Mouse (Mus musculus) lung, embryonic 14.5 days (tissue): Measurements from ENCODE around the gene Zfp790. TPM values are rescaled to one million over a fixed set of nuclear protein-coding genes. Genes with fewer than 3 reads are reported as not detected.

ENCODE experiments used
- ATAC-seq: fragments of 200-750 bp; cut with Nextera tagmentation; 2 replicates; pipeline ENCODE4 v1.8.0; 2017; ENCODE audit warnings: mild to moderate bottlenecking, moderate TSS enrichment, moderate library complexity; ENCODE audit not compliant: insufficient read depth
- DNase-seq: peaks from one replicate; pipeline ENCODE4 v3.0.0-alpha.2; 2015
- H3K27ac ChIP-seq: fragments of 300-500 bp; sonication (generic); 2 replicates; pipeline ENCODE4 v1.5.1; 2014; ENCODE audit warnings: low read depth, mild to moderate bottlenecking, moderate library complexity
- H3K27me3 ChIP-seq: fragments of 300-500 bp; sonication (generic); 2 replicates; pipeline ENCODE4 v1.6.1; 2014; ENCODE audit warnings: low read length, control low read depth; ENCODE audit not compliant: insufficient read depth
- H3K36me3 ChIP-seq: fragments of 300-500 bp; sonication (generic); 2 replicates; pipeline ENCODE4 v1.6.1; 2014; ENCODE audit warnings: control low read depth; ENCODE audit not compliant: insufficient read depth
- H3K4me1 ChIP-seq: fragments of 300-500 bp; sonication (generic); 2 replicates; pipeline ENCODE4 v1.6.1; 2014; ENCODE audit warnings: antibody characterized with exemption, control low read depth; ENCODE audit not compliant: insufficient read depth
- H3K4me2 ChIP-seq: fragments of 300-500 bp; sonication (generic); 2 replicates; pipeline ENCODE4 v1.6.1; 2014; ENCODE audit warnings: mild to moderate bottlenecking
- H3K4me3 ChIP-seq: fragments of 300-500 bp; sonication (generic); 2 replicates; pipeline ENCODE4 v1.5.1; 2014; ENCODE audit warnings: low read depth, low read length
- H3K9ac ChIP-seq: fragments of 300-500 bp; sonication (generic); 2 replicates; pipeline ENCODE4 v1.6.1; 2014
- H3K9me3 ChIP-seq: fragments of 300-500 bp; sonication (generic); 2 replicates; pipeline ENCODE4 v1.6.1; 2016; ENCODE audit warnings: low read depth, low read length, control low read depth
- CTCF ChIP-seq: IDR thresholded peaks from 2 replicates; pipeline ENCODE4 v1.5.1; 2016; ENCODE audit warnings: antibody characterized with exemption, low read depth
- WGBS: fragments of 180-500 bp; shearing (Covaris S2); extraction: QIAGEN DNeasy Blood & Tissue Kit; methylation state at CpG from one replicate; pipeline ENCODE4 v1.1.7; 2014; 5-methylcytosine and 5-hydroxymethylcytosine counted together
- polyA plus RNA-seq: library from polyadenylated mRNA; unstranded; fragments of >200 nt; fragmentation: Nextera tagmentation; extraction: Ambion mirVana; gene quantifications from 2 replicates; pipeline ENCODE4 v1.2.1, GENCODE M21; 2014

The Zfp790 gene
- polyA plus RNA-seq, 1 experiment from 2014 or later, result 13.5 TPM

DNA sequence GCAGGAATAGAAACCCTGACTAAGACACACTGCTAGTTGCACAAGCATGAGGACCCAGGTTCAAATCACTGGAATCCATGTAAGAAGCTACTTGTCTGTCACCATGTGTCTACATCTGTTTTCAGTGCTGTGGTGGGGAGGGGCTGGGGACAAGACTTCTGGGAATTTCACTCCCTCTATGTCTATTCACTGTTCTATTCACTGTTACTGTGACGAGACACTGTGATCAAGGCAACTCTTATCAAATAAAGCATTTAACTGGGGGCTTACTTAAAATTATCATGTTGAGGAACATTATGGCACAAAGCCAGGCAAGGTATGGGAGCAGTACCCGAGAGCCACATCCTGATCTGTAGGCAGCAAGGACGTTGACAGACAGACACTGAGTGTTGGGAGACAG, 23.3 kb downstream of the Zfp790 start:
- Histone ChIP-seq H3K27me3 (no peaks in the 10 kb centered on the region), H3K4me3 (no peak overlapping the region), H3K9me3 (no peaks in the 10 kb centered on the region), H3K4me1 (no peaks in the 10 kb centered on the region), H3K27ac (no peak overlapping the region), H3K4me2 (no peak overlapping the region), H3K9ac (no peak overlapping the region), H3K36me3 (no peaks in the 10 kb centered on the region; the same call in 1 of the 2 replicates)
- ATAC-seq (no peak), DNase-seq (no peak)
- TF ChIP-seq CTCF, result no peak
- 80% methylated on average over 3 of the region's 3 CpGs for WGBS

DNA sequence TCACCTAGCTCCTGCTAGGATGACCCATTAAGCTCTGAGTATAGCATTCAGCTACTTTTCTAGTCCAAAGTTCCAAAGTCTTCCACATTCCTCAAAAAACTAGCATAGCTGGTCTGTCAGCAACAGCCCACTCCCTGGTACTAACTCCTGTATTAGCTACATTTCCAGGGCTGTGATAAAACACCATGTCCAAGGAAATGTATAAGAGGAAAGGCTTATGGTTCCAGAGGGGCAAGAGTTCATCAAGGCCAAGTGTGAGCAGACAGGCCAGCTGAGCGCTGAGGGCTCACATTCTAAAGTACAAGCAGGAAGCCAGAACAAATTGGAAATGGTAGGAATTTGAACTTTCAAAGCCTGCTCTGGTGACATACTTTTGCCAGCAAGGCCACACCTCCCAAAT, 26.2 kb downstream of the Zfp790 start:
- no peak for ATAC-seq

DNA sequence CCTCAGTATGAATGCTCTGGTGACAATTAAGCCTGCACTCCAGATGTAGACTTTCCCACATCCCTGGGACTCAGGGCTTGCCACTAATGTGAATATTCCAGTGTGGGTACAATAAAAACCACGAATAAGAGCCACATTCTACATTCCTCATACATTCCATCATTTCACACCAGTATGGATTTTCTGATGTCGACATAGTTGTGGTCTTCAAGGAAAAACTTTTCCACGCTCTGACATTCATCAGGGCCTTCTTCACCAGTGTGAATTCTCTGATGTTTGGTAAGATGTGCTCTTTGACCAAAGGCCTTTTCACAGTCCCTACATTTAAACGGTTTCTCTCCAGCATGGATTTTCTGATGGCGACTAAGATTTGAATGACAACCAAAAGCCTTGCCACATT, 28.7 kb downstream of the Zfp790 start:
- Histone ChIP-seq H3K4me3 (no peak overlapping the region), H3K27ac (no peak overlapping the region), H3K9ac (no peak overlapping the region), H3K27me3 (no peaks in the 10 kb centered on the region), H3K4me2 (no peak overlapping the region), H3K4me1 (no peaks in the 10 kb centered on the region), H3K36me3 (peaks cover 27% of the 10 kb centered on the region), H3K9me3 (no peaks in the 10 kb centered on the region)
- no peak for DNase-seq
- TF ChIP-seq CTCF, result no peak
- 90% methylated on average over 5 of the region's 5 CpGs for WGBS
- no peak for ATAC-seq

More for the DNA sequence above, 26.2 kb downstream of the Zfp790 start:
- no peak overlapping the region for H3K9ac ChIP-seq
- TF ChIP-seq CTCF, result no peak
- H3K27me3 ChIP-seq, result no peaks in the 10 kb centered on the region
- H3K4me3 ChIP-seq, result no peak overlapping the region
- H3K27ac ChIP-seq, result no peak overlapping the region
- no peaks in the 10 kb centered on the region for H3K4me1 ChIP-seq
- no peak overlapping the region for H3K4me2 ChIP-seq
- H3K36me3 ChIP-seq, result peaks cover 20% of the 10 kb centered on the region
- no peaks in the 10 kb centered on the region for H3K9me3 ChIP-seq
- WGBS, result 83% methylated on average over 1 of the region's 1 CpGs
- DNase-seq, result no peak

DNA sequence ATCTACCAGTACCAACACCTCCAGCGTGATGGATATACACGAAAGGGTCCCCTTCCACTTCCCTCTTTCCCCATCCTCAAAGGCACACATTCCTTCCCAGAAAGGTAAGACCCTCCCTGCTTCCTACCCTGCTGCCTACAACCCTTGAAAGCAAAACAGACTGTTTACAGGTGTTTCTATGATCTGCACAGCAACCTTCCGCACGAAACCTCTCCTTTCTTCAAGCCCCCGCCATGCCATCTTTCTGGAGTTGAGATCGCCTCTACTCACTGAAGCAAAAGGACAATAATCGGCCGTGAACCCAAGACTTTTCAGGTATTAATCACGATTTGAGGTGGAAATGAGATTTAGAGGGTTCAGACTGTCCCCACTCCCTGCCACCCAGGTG, 36.9 kb downstream of the Zfp790 start:
- ATAC-seq, result no peak

DNA sequence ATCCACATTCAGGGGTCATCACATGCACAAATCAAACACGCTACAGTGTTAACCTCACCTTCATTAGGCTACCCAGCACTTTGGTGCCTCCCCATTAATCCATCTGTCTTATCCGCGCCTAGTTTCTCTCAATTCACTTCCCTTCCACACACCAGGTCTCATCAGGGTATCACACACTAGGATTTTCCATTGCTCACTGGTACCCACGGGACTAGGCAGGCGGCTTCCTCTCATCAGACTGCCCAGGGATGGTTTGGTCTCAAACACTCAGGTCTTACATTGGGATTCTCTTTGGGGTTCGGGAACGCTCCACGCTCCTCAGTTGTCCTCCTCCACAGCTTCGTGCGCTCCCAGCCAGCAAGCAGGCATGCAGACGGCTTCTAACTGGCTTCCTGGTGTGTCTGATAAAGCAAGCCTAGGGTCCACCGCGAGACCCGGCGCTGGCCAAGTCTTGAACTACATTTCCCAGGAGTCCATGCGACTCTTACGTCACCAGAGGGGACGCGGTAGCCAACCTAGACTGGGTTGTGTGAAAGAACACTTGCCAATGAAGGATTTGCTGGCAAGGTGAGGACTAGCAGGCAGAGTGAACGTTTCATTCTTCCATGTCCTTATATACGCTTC, 37.4 kb downstream of the Zfp790 start, which contains the start of gene Zfp940:
Zfp940 (minus strand) TSS at position 451 of the 624 bp plus-strand sequence.
- ATAC-seq (peak; percentile 99), DNase-seq (peak; percentile 96)
- TF ChIP-seq CTCF, result no peak
- Histone ChIP-seq H3K9me3 (no peaks in the 10 kb centered on the region), H3K4me3 (peak within 1 kb of the TSS; percentile 57), H3K36me3 (0 out of 2 replicates have a peak, but pooled peaks cover 12% of the 10 kb centered on the region), H3K4me2 (peak within 1 kb of the TSS; percentile 81), H3K27me3 (no peaks in the 10 kb centered on the region), H3K4me1 (no peaks in the 10 kb centered on the region), H3K9ac (peak within 1 kb of the TSS; percentile 65), H3K27ac (no peak within 1 kb of the TSS)
- WGBS, result under 1% methylated on average over 21 of the region's 21 CpGs

More for the DNA sequence above, 36.9 kb downstream of the Zfp790 start:
- H3K4me3 ChIP-seq, result peak overlapping the region; percentile 57
- H3K36me3 ChIP-seq, result 0 out of 2 replicates have a peak, but pooled peaks cover 12% of the 10 kb centered on the region
- no peaks in the 10 kb centered on the region for H3K4me1 ChIP-seq
- H3K9ac ChIP-seq, result peak overlapping the region; percentile 65
- H3K27ac ChIP-seq, result no peak overlapping the region
- no peak for TF ChIP-seq CTCF
- H3K27me3 ChIP-seq, result no peaks in the 10 kb centered on the region
- DNase-seq, result no peak
- H3K9me3 ChIP-seq, result no peaks in the 10 kb centered on the region
- 55% methylated on average over 9 of the region's 9 CpGs for whole genome bisulfite sequencing
- peak overlapping the region; percentile 81 for H3K4me2 ChIP-seq

DNA sequence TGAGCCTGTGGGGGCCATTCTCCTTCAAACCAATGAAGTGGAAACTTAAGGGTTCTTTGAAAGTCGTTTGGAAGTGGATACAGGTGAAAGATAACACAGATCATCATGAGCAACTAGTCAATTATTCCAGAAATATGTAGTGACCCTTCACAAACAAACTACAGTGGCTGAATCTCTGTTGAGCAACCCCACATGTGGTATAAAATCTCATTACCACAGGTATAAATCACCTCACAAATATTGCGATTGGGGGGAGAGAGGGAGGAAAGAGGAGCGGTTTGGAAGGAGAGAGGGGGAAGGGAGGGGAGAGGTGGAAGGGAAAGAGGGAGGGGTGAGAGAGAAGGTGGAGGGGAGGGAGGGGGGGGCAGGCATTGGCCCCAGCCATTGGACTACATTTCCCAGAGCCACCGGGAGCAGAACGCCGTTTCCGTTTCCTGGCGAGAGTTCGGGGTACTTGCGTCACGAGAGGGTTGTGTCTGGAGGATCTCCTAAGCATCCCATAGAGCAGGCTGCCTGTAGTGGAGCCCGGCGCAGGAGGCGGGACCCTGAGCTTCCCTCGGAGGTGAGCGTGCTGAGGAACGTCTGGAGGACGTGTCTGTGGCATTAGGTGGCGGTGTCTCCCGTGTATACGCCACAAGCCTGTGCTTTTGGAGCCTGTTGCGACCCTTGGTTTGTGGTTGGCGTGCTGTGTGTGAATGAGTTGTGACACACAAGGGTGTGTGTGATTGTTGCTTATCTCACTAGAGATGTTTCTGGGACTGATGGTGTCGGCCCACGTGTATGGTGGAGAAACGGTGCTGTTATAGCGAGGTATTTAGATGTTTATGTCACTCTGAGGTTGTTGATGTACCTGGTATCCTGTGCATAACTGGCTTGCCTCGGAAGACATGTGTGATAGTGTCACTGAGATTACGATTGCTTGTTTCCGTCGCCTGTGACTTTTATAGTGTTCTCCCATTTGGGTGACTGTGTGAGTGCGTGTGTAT, 43.9 kb downstream of the Zfp790 start, which contains the start of gene Zfp420:
Zfp420 (plus strand) TSS at position 448 of the 986 bp plus-strand sequence.
- H3K27ac ChIP-seq, result no peak within 1 kb of the TSS; the same call in 1 of the 2 replicates
- whole genome bisulfite sequencing, result 5% methylated on average over 32 of the region's 32 CpGs
- H3K9ac ChIP-seq, result peak within 1 kb of the TSS; percentile 61

DNA sequence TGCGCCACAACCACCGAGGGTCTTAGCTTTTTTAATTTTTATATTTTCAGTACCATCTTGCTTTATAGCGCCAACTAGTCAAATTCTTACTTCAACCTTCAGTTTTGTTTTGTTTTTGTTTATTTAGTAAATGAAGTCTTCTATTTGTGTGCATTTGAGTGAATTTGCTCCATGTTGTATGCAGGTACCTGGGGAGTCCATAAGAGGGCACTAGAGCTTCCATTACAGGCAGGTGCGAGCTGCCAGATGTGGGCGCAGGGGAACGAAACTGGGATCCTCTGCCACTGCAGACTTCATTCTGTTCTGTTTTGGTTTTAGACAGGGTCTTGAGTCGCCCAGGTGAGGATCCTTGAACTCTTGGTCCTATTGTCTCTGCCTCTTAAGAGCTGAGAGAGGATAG, 45.7 kb downstream of the Zfp790 start:
- Histone ChIP-seq H3K4me1 (no peaks in the 10 kb centered on the region), H3K27ac (no peak overlapping the region), H3K4me3 (no peak overlapping the region), H3K9ac (no peak overlapping the region), H3K9me3 (no peaks in the 10 kb centered on the region), H3K36me3 (no peaks in the 10 kb centered on the region), H3K27me3 (no peaks in the 10 kb centered on the region), H3K4me2 (no peak overlapping the region)
- TF ChIP-seq CTCF, result peak; percentile 23; the same call in 1 of the 2 replicates
- DNase-seq (no peak), ATAC-seq (no peak)
- 90% methylated on average over 7 of the region's 7 CpGs for WGBS

More for the DNA sequence above, 43.9 kb downstream of the Zfp790 start, which contains the start of gene Zfp420:
- H3K4me1 ChIP-seq, result no peaks in the 10 kb centered on the region
- no peak for TF ChIP-seq CTCF
- H3K27me3 ChIP-seq, result no peaks in the 10 kb centered on the region
- no peaks in the 10 kb centered on the region for H3K36me3 ChIP-seq
- DNase-seq (peak; percentile 96), ATAC-seq (peak; percentile 98)
- peak within 1 kb of the TSS; percentile 85 for H3K4me2 ChIP-seq
- peak within 1 kb of the TSS; percentile 62 for H3K4me3 ChIP-seq
- no peaks in the 10 kb centered on the region for H3K9me3 ChIP-seq
